Mouse (Mus musculus): Measurements from ENCODE around the gene Pdx1. TPM values are rescaled to one million over a fixed set of nuclear protein-coding genes. Genes with fewer than 3 reads are reported as not detected.

Pdx1 gene
- polyA plus RNA-seq, 1 experiment from 2014 or later: not detected

GRCm38 (mm10) chr5:147317321-147317720 is 47.6 kb downstream of the Pdx1 start:
- ATAC-seq (ENCODE audit: low read depth): no peak
- Histone ChIP-seq H3K36me3 (ENCODE audit: control insufficient read depth, insufficient read depth, low read length) (no peaks in the 10 kb centered on the region), H3K4me1 (ENCODE audit: control insufficient read depth, insufficient read depth, low read length) (no peaks in the 10 kb centered on the region), H3K27ac (ENCODE audit: low read depth, low read length) (no peak overlapping the region), H3K4me3 (ENCODE audit: low read depth, low read length) (no peak overlapping the region), H3K4me2 (ENCODE audit: low read depth, low read length) (no peak overlapping the region), H3K27me3 (ENCODE audit: control insufficient read depth, insufficient read depth, low read length) (peaks cover 51% of the 10 kb centered on the region), H3K9ac (replicated peaks; ENCODE audit: low read depth, low read length) (no peak overlapping the region), H3K9me3 (ENCODE audit: control insufficient read depth, low read length) (no peaks in the 10 kb centered on the region)
- 8% methylated on average over 7 of the region's 7 CpGs for WGBS

GRCm38 (mm10) chr5:147317991-147318390 is 48.2 kb downstream of the Pdx1 start:
- Histone ChIP-seq H3K27ac (ENCODE audit: low read depth, low read length) (no peak overlapping the region), H3K9ac (replicated peaks; ENCODE audit: low read depth, low read length) (no peak overlapping the region), H3K27me3 (ENCODE audit: control insufficient read depth, insufficient read depth, low read length) (peaks cover 47% of the 10 kb centered on the region), H3K36me3 (ENCODE audit: control insufficient read depth, insufficient read depth, low read length) (no peaks in the 10 kb centered on the region), H3K4me1 (ENCODE audit: control insufficient read depth, insufficient read depth, low read length) (no peaks in the 10 kb centered on the region), H3K4me2 (ENCODE audit: low read depth, low read length) (no peak overlapping the region), H3K4me3 (ENCODE audit: low read depth, low read length) (no peak overlapping the region), H3K9me3 (ENCODE audit: control insufficient read depth, low read length) (no peaks in the 10 kb centered on the region)
- no peak for ATAC-seq (ENCODE audit: low read depth)
- WGBS: 22% methylated on average over 7 of the region's 7 CpGs

GRCm38 (mm10) chr5:147319653-147320052 is 49.9 kb downstream of the Pdx1 start:
- peak; percentile 66; the same call in 1 of the 2 replicates for ATAC-seq (ENCODE audit: low read depth)
- no peaks in the 10 kb centered on the region for H3K9me3 ChIP-seq (ENCODE audit: control insufficient read depth, low read length)
- H3K27ac ChIP-seq (ENCODE audit: low read depth, low read length): no peak overlapping the region
- no peak overlapping the region for H3K4me3 ChIP-seq (ENCODE audit: low read depth, low read length)
- H3K4me1 ChIP-seq (ENCODE audit: control insufficient read depth, insufficient read depth, low read length): no peaks in the 10 kb centered on the region
- no peak overlapping the region for H3K9ac ChIP-seq (replicated peaks; ENCODE audit: low read depth, low read length)
- no peak overlapping the region for H3K4me2 ChIP-seq (ENCODE audit: low read depth, low read length)
- H3K27me3 ChIP-seq (ENCODE audit: control insufficient read depth, insufficient read depth, low read length): peaks cover 33% of the 10 kb centered on the region
- no peaks in the 10 kb centered on the region for H3K36me3 ChIP-seq (ENCODE audit: control insufficient read depth, insufficient read depth, low read length)

- Histone ChIP-seq H3K4me3 (ENCODE audit: low read depth, low read length) (no peak within 1 kb of the TSS), H3K36me3 (ENCODE audit: control insufficient read depth, insufficient read depth, low read length) (no peaks in the 10 kb centered on the region), H3K9ac (replicated peaks; ENCODE audit: low read depth, low read length) (no peak within 1 kb of the TSS), H3K27ac (ENCODE audit: low read depth, low read length) (no peak within 1 kb of the TSS), H3K4me1 (ENCODE audit: control insufficient read depth, insufficient read depth, low read length) (no peaks in the 10 kb centered on the region), H3K9me3 (ENCODE audit: control insufficient read depth, low read length) (no peaks in the 10 kb centered on the region), H3K27me3 (ENCODE audit: control insufficient read depth, insufficient read depth, low read length) (peaks cover 10% of the 10 kb centered on the region), H3K4me2 (ENCODE audit: low read depth, low read length) (no peak within 1 kb of the TSS)
- WGBS: 84% methylated on average over 8 of the region's 8 CpGs
- no peak for ATAC-seq (ENCODE audit: low read depth)
Observed at GRCm38 (mm10) chr5:147322183-147322582, 52.4 kb downstream of the Pdx1 start, which contains the start of gene Urad. Gene Urad (minus strand): TSS chr5:147322440.

- Histone ChIP-seq H3K36me3 (ENCODE audit: control insufficient read depth, insufficient read depth, low read length) (no peaks in the 10 kb centered on the region), H3K4me3 (ENCODE audit: low read depth, low read length) (no peak overlapping the region), H3K9me3 (ENCODE audit: control insufficient read depth, low read length) (no peaks in the 10 kb centered on the region), H3K4me1 (ENCODE audit: control insufficient read depth, insufficient read depth, low read length) (no peaks in the 10 kb centered on the region), H3K27me3 (ENCODE audit: control insufficient read depth, insufficient read depth, low read length) (peaks cover 2% of the 10 kb centered on the region; the same call in 1 of the 2 replicates), H3K27ac (ENCODE audit: low read depth, low read length) (no peak overlapping the region), H3K9ac (replicated peaks; ENCODE audit: low read depth, low read length) (no peak overlapping the region), H3K4me2 (ENCODE audit: low read depth, low read length) (no peak overlapping the region)
- WGBS: 21% methylated on average over 17 of the region's 17 CpGs
- ATAC-seq (ENCODE audit: low read depth): 0 out of 2 replicates have a peak, but pooled peaks have one; percentile 38
Observed at GRCm38 (mm10) chr5:147323237-147323917, 53.6 kb downstream of the Pdx1 start.

Small RNA genes within 50 kb of the gene (microRNA-seq; reads per million reads assigned to microRNA genes)
- not detected for gene Mir7k

Other genes starting within 250 kb of the Pdx1 start
- 3.9 and 6.6 TPM in 2 replicates for gene Lnx2, start 193.4 kb upstream of the Pdx1 start, polyA plus RNA-seq (2014; fragmentation: Nextera tagmentation; extraction: Ambion mirVana)
- 101 and 108 TPM in 2 replicates for gene Polr1d, start 192.9 kb upstream of the Pdx1 start, polyA plus RNA-seq (2014; fragmentation: Nextera tagmentation; extraction: Ambion mirVana)
- 1.5 and 2.0 TPM in 2 replicates for gene Gsx1, start 81.3 kb upstream of the Pdx1 start, polyA plus RNA-seq (2014; fragmentation: Nextera tagmentation; extraction: Ambion mirVana)
- not detected in 2 replicates for gene Cdx2, start 37.3 kb downstream of the Pdx1 start, polyA plus RNA-seq (2014; fragmentation: Nextera tagmentation; extraction: Ambion mirVana)
- gene Urad, start 52.5 kb downstream of the Pdx1 start, polyA plus RNA-seq (2014; fragmentation: Nextera tagmentation; extraction: Ambion mirVana): not detected in 2 replicates
- gene Flt3, start 130.5 kb downstream of the Pdx1 start, polyA plus RNA-seq (2014; fragmentation: Nextera tagmentation; extraction: Ambion mirVana): 0.72 and 1.9 TPM in 2 replicates
- gene Pan3, start 160.2 kb downstream of the Pdx1 start, polyA plus RNA-seq (2014; fragmentation: Nextera tagmentation; extraction: Ambion mirVana): 54.5 and 62.8 TPM in 2 replicates